Mouse (Mus musculus): ENCODE results near the gene 4921517D22Rik.

4921517D22Rik gene

DNA sequence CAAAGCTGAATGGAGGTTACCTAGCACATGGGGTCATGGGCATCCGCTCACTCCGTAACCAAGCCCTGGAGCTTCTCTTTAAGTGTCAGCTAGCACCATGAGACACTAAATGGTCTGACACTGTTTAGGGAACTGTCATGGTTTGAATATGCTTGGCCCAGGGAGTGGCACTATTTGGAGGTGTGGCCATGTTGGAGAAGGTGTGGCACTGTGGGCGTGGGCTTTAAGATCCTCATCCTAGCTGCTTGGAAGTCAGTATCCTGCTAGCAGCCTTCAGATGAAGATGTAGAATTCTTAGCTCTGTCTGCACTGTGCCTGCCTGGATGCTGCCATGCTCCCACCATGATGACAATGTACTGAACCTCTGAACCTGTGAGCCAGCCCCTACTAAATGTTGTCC lies 33.5 kb downstream of the 4921517D22Rik start:
- no peak for DNase-seq (ENCODE audit: low spot score in 2 of 2)

GRCm38 (mm10) chr13:59657781-59658180 lies 36.1 kb downstream of the 4921517D22Rik start:
- DNase-seq (ENCODE audit: low spot score in 2 of 2), result no peak

GRCm38 (mm10) chr13:59656975-59657388 lies 36.9 kb downstream of the 4921517D22Rik start:
- no peak for DNase-seq (ENCODE audit: low spot score in 2 of 2)

- DNase-seq (ENCODE audit: low spot score in 2 of 2), result no peak
Measured at GRCm38 (mm10) chr13:59656316-59656832, 37.5 kb downstream of the 4921517D22Rik start.

DNA sequence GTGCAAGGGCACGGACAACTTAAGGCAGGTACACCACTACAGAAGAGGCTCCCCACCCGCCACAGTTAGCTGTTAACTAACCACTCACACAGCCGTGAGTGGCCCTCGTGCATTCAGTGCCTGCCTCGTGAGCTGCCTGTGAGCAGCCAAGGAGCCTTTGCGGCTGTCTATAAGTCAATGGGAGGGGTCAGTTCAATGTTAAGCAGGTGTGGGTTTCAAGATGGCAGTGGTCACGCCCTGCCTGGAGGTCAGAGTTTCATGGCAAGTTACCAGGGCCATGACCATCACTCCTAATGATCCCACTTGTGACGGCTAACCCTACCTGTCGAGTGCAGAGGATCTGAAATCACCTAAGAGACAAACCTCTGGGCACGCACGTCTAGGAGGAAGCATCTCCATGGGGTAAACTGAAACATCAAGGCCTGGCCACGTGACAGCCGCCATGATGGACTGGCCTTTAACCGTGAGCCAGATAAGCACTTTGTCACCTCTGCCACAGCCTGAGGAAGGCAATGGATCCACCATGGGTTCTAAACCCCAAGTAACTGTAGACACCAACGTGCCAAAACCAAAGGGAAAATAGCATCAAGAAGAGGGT lies 38.1 kb downstream of the 4921517D22Rik start:
- DNase-seq (ENCODE audit: low spot score in 2 of 2), result no peak

- no peak for DNase-seq (ENCODE audit: low spot score in 2 of 2)
Measured at GRCm38 (mm10) chr13:59654465-59654864, 39.4 kb downstream of the 4921517D22Rik start.

GRCm38 (mm10) chr13:59653136-59653535 lies 40.8 kb downstream of the 4921517D22Rik start:
- no peak for DNase-seq (ENCODE audit: low spot score in 2 of 2)

GRCm38 (mm10) chr13:59652651-59653050 lies 41.3 kb downstream of the 4921517D22Rik start:
- no peak for DNase-seq (ENCODE audit: low spot score in 2 of 2)

DNA sequence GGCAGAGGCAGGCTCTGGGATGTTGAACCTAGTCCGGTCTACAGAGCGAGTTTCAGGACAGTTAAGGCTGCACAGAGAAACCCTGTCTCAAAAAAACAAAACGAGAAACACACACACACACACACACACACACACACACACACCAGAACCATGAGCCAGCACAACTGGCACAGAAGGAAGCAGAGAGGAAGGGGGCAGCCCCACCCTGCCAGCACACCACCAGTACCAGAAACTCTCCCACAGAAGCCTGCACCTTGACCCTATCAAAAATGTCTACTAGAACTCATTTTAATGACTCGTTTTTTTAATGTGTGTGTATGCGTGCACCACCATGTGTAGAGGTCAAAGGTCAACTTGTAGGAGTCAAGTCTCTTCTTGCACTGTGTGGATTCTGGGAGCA lies 44.1 kb downstream of the 4921517D22Rik start:
- DNase-seq (ENCODE audit: low spot score in 2 of 2), result no peak

GRCm38 (mm10) chr13:59648598-59648997 lies 45.3 kb downstream of the 4921517D22Rik start:
- no peak for DNase-seq (ENCODE audit: low spot score in 2 of 2)

DNA sequence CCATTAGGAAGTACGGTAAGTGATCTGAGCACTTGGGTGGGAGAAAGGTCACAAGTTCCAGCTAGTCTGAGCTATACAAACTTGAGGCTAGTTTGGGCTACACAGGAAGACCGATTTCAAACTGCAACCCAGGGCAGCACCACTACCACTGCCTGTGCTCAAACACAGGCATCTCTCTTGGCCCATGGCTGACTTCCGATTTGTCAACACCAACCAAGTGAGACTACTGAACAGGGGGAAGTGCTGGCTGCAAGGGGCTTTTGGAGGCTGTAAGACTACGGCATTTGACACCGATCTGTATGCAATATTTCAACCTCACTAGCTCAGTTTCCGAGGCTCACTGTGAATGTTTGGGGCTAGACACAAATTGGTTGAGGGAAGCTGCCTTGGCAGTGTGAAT lies 46.4 kb downstream of the 4921517D22Rik start:
- no peak for DNase-seq (ENCODE audit: low spot score in 2 of 2)

GRCm38 (mm10) chr13:59646674-59647244 lies 47.1 kb downstream of the 4921517D22Rik start:
- DNase-seq (ENCODE audit: low spot score in 2 of 2), result no peak

GRCm38 (mm10) chr13:59645491-59645890 lies 48.4 kb downstream of the 4921517D22Rik start:
- no peak for DNase-seq (ENCODE audit: low spot score in 2 of 2)

DNA sequence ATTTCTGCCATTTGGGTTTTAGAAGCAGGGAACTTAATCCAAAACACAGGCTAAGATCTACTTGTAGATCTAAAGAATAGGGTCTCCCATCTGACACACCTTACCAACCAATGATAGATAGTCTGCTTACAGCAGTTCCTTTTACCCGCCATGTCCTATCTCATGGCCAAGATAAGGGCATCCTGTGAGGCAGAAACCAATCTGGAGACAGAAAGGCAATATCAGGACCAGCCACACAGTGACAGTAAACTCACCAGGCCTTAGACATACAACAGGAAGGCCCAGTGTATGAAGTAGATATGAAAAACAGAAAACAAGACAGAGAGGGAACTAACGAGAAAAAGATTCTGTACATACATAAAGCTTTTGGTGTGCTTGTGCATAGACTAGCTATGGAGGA lies 51.1 kb downstream of the 4921517D22Rik start:
- DNase-seq (ENCODE audit: low spot score in 2 of 2), result no peak

DNA sequence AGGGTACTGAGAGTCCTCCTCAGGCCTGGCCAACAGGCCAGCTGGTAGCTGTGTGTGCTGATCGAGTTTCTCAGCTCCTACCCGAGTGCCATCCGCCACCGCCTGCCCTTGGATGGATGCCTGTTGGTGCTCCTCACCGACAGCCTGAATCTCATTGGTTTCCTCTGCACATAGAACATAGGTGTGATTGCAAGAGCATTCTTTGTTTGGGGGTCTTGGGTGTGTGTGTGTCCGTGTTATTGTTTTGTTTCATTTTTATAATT lies 53.8 kb downstream of the 4921517D22Rik start:
- DNase-seq (ENCODE audit: low spot score in 2 of 2), result no peak

- DNase-seq (ENCODE audit: low spot score in 2 of 2), result no peak
Measured at GRCm38 (mm10) chr13:59639368-59640177, 54.3 kb downstream of the 4921517D22Rik start.

- DNase-seq (ENCODE audit: low spot score in 2 of 2), result no peak
Measured at GRCm38 (mm10) chr13:59637800-59638199, 56.1 kb downstream of the 4921517D22Rik start.

Data from frontal cortex, postnatal 10 days (tissue).